Mouse (Mus musculus) naive thymus-derived CD4-positive, alpha-beta T cell, adult 2 months (primary cell): ENCODE measurements around the gene Mgmt.

Experiments used
- DNase-seq: peaks from one replicate; pipeline ENCODE4 v3.0.0-alpha.2; 2011; ENCODE audit warnings: low read depth

The Mgmt gene

GRCm38 (mm10) chr7:137002431-137002830 is 108.0 kb downstream of the Mgmt start:
- no peak for DNase-seq

- DNase-seq, result no peak
Observed at GRCm38 (mm10) chr7:137005293-137005692, 110.9 kb downstream of the Mgmt start.

GRCm38 (mm10) chr7:137008321-137008720 is 113.9 kb downstream of the Mgmt start:
- no peak for DNase-seq

- no peak for DNase-seq
Observed at GRCm38 (mm10) chr7:137009732-137010275, 115.4 kb downstream of the Mgmt start.

GRCm38 (mm10) chr7:137010451-137010850 is 116.0 kb downstream of the Mgmt start:
- DNase-seq, result no peak

- DNase-seq, result no peak
Observed at GRCm38 (mm10) chr7:137012687-137013086, 118.3 kb downstream of the Mgmt start.

GRCm38 (mm10) chr7:137013433-137013832 is 119.0 kb downstream of the Mgmt start:
- no peak for DNase-seq

- DNase-seq, result no peak
Observed at GRCm38 (mm10) chr7:137018614-137019013, 124.2 kb downstream of the Mgmt start.

- no peak for DNase-seq
Observed at GRCm38 (mm10) chr7:137020195-137020594, 125.8 kb downstream of the Mgmt start.

- no peak for DNase-seq
Observed at GRCm38 (mm10) chr7:137030789-137031188, 136.4 kb downstream of the Mgmt start.

- DNase-seq, result no peak
Observed at GRCm38 (mm10) chr7:137033177-137033576, 138.8 kb downstream of the Mgmt start.

- DNase-seq, result no peak
Observed at GRCm38 (mm10) chr7:137034986-137035385, 140.6 kb downstream of the Mgmt start.

GRCm38 (mm10) chr7:137035916-137036315 is 141.5 kb downstream of the Mgmt start:
- DNase-seq, result no peak

GRCm38 (mm10) chr7:137037471-137037870 is 143.1 kb downstream of the Mgmt start:
- no peak for DNase-seq

- no peak for DNase-seq
Observed at GRCm38 (mm10) chr7:137037872-137038271, 143.5 kb downstream of the Mgmt start.

GRCm38 (mm10) chr7:137038311-137038945 is 144.0 kb downstream of the Mgmt start:
- DNase-seq, result no peak

- DNase-seq, result no peak
Observed at GRCm38 (mm10) chr7:137038946-137039320, 144.5 kb downstream of the Mgmt start.

GRCm38 (mm10) chr7:137040646-137041045 is 146.2 kb downstream of the Mgmt start:
- DNase-seq, result no peak

GRCm38 (mm10) chr7:137046891-137047290 is 152.5 kb downstream of the Mgmt start:
- no peak for DNase-seq

GRCm38 (mm10) chr7:137048086-137048922 is 153.9 kb downstream of the Mgmt start:
- no peak for DNase-seq

GRCm38 (mm10) chr7:137054343-137054742 is 159.9 kb downstream of the Mgmt start:
- no peak for DNase-seq

- no peak for DNase-seq
Observed at GRCm38 (mm10) chr7:137056126-137056525, 161.7 kb downstream of the Mgmt start.

GRCm38 (mm10) chr7:137060488-137060887 is 166.1 kb downstream of the Mgmt start:
- no peak for DNase-seq
